Mouse (Mus musculus) heart, postnatal 14 days (tissue): Measurements from ENCODE around the gene AC140267.1. TPM values are rescaled to one million over a fixed set of nuclear protein-coding genes. Genes with fewer than 3 reads are reported as not detected.

ENCODE experiments used
- DNase-seq, 2 experiments: peaks; one replicate each; pipeline ENCODE4 v3.0.0; 2021 to 2022
- intact Hi-C: fragments of 180-260 bp; cut with DNase I; formaldehyde crosslinking; loops from one replicate; pipeline ENCODE4 v1.15.1; 2025
- total RNA-seq, 2 experiments: library from RNA; stranded (reverse); gene quantifications; 2 replicates each; pipeline ENCODE4 v1.2.3; 2021

Gene AC140267.1
- total RNA-seq, 2 experiments from 2014 or later, result 3.4 to 24.9 TPM

DNA sequence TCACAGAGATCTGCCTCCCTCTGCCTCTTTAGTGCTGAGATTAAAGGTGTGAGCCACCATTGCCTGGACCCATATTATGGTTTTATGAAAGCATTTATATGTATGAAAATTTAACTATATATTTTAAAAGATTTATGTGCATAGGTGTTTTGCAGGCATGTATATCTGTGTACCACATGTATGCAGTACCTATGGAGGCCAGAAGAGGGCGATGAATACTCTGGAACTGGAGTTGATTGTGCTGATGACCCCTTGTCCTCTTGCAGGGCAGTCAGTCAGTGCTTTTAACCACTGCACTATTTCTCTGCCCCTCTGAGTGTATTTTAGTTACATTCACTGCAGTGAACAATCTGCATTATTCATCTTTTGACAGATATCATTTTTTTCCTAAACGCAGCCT is 9.8 kb upstream of the AC140267.1 start:
- peak; percentile 54 to 75 for DNase-seq
- intact Hi-C loops, result loop anchor here (2.0 to 5.0 kb wide), 4 partner anchors 35 to 278 kb away; partner anchors contain the start of gene Tab1

DNA sequence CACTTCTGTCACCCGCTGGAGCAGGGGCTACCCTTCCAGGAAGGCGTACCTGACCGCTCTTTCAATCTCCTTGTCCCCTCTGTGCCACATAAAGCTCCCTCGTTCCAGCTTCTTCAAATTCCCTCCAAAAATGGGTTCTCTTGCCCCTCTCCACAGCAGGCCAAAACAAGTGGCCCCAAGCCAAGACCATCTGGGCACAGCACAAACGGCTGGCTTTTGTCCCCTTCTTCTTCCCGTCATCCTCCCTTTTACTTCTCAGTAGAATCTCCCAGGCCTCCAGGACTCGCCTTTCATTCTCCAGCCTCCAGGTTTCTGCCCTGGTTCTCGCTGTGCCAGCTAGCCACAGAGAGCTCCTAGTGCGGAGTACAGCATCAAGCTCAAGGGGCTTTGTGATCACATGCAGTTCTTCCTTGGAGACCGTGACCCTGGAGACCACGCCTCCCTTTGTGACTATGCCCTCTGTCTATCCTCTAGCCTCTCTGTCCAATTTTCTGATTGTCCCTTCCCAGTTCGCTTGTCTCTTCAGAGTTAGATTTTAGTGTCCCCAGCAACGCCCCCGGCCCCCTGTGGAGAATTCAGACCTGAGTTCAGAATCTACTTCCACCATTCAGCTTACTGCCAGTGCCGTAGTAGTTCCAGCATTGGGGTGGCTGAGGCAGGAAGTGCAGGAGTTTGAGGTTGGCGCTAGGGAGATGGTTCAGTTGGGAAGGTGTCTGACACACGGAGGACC is 7.4 kb upstream of the AC140267.1 start:
- intact Hi-C loops, result loop anchor here (5.0 kb wide), 2 partner anchors 96 to 281 kb away; partner anchors contain the start of gene Tab1

DNA sequence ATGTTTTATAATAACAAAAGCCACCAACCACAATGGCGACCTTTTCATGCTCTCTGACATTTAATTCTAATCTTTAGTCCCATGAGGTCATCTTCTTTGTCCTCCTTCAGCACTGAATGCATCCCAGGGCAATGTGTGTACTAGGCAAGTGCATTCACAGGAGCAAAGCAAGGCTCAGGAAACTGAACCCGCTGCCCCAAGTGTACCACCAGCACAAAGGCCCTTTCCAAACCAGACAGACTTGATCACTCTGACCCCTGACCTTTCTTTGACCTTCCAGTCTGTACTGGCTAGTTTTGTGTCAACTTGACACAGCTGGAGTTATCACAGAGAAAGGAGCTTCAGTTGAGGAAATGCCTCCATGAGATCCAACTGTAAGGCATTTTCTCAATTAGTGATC is 3.3 kb upstream of the AC140267.1 start:
- intact Hi-C loops, result no loop called here
- DNase-seq, result no peak

More for the DNA sequence above, 7.4 kb upstream of the AC140267.1 start:
- DNase-seq, result no peak

DNA sequence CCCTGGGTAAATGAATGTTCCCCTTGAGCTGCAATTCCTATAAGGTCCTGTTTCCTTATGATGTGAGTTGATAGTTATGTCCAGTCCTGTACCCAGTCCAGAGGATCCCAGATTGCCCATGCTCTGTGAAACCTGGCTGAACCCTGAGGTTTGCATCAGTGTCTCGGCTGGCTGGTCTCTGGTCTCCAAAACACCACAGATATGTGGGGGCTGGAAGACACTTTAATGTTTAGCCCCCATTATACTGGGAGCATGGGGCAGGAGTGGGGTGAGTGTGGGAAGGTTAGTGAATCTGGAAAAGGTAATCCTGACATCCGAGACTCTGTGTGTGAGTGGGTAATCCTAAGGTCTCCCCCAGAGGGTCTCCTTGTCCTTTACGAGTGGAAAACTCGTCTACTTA is 2.6 kb upstream of the AC140267.1 start:
- intact Hi-C loops, result no loop called here

DNA sequence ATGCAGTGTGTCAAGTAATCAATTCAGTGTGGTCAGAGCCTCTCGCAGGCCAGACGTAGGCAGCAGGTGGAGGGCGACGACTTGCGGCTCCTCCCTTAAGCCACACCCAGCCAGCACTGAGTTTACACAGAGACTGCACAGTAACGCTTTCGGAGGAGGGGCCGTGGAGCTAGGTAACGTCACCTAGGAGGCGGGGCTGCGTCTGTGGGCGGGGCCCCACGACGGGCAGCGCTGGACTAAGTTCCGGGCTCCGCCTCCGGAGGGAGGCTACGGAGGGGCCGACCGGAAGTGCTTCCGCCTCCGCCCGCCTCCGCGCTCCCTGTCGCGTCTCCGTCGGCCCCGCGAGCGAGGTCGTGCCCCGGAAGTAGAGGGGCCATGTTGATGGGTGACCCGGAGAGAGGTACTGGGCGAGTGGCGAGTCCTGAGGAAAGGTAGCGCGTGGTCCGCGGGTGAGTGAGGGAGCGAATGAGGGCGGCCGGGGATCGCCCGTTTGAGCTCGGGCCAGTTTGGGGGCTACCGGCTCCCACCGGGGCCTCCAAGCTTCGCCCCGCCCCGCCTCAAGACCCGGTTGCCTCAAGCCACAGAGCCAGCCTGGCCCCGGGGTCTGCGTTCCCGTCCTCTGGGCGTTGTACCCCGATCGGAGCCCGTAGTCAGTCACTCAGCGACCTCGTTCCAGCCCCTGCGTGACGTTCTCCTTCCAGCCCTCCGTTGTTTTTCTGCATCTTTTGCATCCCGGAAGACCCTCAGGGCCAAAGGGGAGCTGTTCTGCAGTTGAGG is 1.7 kb upstream of the AC140267.1 start, which contains the start of gene Mief1:
Mief1 (plus strand) TSS at position 286 of the 777 bp plus-strand sequence.
- DNase-seq, result peak; percentile 98 to 99
- intact Hi-C loops, result loop anchor here (2.0 kb wide), 1 partner anchor 21 kb away; the partner anchor contains the start of gene Atf4

More for the DNA sequence above, 2.6 kb upstream of the AC140267.1 start:
- no peak for DNase-seq

DNA sequence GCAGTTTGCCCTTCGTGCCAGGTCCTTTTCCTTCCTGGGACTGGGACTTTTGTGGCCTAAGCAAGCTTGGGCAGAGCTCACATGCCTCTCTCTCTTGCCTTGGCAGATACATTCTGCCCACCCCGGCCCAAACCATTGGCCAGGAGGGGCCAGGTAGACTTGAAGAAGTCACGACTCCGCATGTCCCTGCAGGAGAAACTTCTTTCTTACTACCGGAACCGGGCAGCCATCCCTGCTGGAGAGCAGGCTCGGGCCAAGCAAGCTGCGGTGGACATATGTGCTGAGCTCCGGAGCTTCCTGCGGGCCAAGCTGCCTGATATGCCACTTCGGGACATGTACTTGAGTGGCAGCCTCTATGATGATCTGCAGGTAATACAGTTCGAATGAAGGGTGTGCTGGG is 12.5 kb downstream of the AC140267.1 start:
- intact Hi-C loops, result no loop called here
- DNase-seq, result no peak

DNA sequence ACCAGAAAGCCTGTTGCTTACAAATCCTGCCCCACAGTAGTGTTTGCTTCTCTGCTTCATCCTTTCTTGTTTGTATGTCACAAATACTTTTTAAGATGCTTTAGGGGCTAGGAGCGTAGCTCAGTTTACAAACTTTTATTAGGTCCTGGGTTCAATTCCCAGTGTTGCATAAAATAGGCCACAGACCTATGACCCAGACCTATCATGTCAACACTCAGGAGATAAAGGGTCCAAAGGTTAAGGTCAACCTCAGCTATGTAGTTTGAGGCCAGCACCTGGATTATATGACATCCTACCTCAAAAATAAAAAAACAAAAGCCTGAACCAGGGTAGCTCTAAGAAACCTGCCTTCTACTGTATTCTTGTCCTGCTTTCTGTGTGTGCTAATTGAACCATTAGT is 13.0 kb downstream of the AC140267.1 start:
- DNase-seq, result no peak
- intact Hi-C loops, result no loop called here

DNA sequence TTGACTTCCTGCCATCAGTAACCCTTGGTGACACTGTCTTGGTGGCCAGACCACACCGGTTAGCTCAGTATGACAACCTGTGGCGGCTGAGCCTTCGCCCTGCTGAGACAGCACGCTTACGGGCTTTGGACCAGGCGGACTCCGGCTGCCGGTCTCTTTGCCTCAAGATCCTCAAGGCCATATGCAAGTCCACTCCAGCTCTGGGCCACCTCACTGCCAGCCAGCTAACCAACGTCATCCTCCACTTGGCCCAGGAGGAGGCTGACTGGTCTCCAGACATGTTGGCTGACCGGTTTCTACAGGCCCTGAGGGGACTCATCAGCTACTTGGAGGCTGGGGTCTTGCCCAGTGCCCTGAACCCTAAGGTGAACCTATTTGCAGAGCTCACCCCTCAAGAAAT is 14.0 kb downstream of the AC140267.1 start:
- no peak for DNase-seq
- intact Hi-C loops, result no loop called here

DNA sequence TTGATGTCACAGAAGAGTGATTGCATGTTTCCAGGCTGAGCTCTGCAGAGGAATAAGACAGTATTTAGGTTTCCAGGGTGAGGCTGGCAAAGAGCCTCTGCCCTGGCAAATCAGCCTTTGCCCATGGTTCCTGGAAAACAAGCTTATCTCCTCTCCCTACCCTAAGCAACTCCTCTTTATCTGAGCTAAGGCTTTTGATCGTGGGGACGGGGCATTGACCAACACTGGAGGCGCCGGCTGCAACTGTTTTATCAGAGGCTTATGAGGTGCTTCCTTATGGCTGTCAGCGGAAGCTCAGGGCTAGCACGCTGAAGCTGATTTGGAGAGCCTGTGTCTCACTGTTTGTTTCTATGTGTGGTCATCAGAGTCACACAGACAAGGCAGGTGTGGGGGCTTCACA is 15.0 kb downstream of the AC140267.1 start:
- DNase-seq, result peak in 1 of 2 experiments; percentile 9
- intact Hi-C loops, result no loop called here

DNA sequence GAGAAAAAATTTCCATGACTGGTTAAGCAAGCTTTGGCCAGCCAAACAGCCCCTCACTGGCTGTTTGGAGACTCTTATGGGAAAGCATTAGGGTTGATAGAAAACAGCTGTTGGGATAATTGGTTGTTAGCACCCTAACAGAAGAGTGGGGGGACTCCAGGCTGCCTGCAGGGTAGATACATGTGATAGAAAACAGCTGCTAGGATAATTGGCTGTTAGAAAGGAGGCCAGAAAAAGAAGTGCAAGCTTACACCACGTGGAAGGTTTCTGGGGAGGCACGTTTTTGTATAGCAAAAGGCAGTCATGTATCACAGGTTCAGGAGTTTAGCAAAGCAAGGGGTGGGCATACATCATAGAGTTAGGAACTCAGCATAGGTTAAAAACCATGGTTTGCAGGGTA is 17.9 kb downstream of the AC140267.1 start:
- peak in 1 of 2 experiments; percentile 7 for DNase-seq
- intact Hi-C loops, result no loop called here

DNA sequence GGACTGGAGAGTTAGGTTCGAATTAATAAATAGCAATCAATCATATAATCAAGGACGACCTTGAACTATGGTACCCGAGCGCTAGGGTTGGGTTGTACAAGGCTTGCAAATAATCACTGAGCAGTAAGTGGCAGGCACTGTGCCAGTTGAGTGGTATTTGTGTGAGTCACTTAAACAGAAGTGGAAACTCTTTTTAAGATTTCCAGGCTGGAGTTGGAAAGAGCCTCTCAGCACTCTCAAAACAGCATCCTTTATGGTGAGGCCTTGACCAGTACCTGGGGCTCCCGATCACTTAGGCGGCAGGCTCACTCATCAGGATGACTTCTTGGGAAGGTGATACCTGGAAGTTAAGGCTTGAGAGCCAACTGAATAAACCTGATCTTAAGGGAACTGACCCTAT is 18.6 kb downstream of the AC140267.1 start:
- intact Hi-C loops, result loop anchor here (2.0 kb wide), 1 partner anchor 19 kb away; the partner anchor contains the start of genes AC140267.1 and Mief1
- peak; percentile 35 to 49 for DNase-seq

DNA sequence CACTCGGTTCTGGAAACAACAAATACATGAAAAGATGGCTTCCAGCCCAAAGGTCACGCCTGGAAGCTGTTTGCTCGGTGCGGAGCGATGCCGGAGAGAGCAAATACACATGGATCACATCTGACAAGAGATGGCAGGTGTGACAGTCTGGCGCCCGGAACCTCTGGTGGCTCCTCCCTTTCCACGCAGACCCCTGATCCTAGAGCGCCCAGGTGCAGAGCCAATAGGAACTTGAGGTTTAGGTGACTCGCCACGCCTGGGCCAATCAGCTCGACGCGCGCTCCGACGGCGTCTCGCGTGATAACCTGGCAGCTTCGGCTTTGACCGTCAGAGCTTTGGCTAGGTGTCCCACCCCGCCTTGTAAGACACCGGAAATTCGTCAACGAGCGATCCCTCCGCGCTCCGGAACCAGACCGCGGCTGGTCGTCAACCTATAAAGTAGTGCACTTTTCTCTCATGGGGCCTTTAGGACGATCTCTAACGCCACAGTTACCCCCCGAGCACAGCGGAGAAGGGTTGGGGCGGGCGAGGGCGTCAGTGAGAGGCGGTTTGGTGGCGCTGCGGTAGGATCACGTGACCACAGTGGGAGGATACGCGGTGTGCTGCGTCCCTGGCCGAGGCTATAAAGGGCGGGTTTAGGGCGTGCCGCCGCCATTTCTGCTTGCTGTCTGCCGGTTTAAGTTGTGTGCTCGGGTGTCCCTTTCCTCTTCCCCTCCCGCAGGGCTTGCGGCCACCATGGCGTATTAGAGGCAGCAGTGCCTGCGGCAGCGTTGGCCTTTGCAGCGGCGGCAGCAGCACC is 19.4 kb downstream of the AC140267.1 start, which contains the start of gene Atf4:
Atf4 (plus strand) TSS at position 338 of the 799 bp plus-strand sequence.
- intact Hi-C loops, result loop anchor here (2.0 kb wide), 1 partner anchor 20 kb away; the partner anchor contains the start of genes AC140267.1 and Mief1
- peak; percentile 96 to 98 for DNase-seq

DNA sequence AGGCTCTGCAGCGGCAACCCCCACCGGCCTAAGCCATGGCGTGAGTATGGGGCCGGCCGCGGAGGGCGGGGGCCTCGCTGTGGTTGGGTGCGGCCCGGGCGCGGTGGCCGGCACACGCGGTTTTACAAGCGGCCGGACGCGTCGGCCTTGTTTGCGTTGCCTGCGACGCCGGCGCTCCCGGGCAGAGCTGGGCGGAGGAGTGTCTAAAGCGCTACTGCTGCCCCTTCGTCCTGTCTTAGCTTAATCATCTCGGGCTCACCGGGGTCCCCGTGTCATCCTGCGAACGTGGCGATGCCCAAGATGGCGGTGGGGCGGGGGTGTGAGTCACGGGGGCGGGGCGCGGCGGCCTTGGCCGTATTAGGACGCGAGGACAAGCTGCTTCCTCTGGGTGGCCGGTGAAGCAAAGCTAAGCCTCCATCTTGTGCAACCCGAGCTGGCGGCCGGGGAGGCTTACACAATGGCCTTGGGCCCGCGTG is 20.0 kb downstream of the AC140267.1 start:
- intact Hi-C loops, result loop anchor here (2.0 kb wide), 1 partner anchor 21 kb away; the partner anchor contains the start of genes AC140267.1 and Mief1
- DNase-seq, result peak; percentile 86 to 87

DNA sequence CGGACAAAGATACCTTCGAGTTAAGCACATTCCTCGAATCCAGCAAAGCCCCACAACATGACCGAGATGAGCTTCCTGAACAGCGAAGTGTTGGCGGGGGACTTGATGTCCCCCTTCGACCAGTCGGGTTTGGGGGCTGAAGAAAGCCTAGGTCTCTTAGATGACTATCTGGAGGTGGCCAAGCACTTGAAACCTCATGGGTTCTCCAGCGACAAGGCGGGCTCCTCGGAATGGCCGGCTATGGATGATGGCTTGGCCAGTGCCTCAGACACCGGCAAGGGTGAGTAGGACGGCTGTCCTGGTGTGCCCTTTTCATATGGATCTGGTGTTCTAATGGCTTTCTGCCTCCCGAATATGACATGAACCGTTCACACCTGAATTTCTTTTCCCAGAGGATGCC is 20.6 kb downstream of the AC140267.1 start:
- intact Hi-C loops, result no loop called here
- DNase-seq, result no peak

DNA sequence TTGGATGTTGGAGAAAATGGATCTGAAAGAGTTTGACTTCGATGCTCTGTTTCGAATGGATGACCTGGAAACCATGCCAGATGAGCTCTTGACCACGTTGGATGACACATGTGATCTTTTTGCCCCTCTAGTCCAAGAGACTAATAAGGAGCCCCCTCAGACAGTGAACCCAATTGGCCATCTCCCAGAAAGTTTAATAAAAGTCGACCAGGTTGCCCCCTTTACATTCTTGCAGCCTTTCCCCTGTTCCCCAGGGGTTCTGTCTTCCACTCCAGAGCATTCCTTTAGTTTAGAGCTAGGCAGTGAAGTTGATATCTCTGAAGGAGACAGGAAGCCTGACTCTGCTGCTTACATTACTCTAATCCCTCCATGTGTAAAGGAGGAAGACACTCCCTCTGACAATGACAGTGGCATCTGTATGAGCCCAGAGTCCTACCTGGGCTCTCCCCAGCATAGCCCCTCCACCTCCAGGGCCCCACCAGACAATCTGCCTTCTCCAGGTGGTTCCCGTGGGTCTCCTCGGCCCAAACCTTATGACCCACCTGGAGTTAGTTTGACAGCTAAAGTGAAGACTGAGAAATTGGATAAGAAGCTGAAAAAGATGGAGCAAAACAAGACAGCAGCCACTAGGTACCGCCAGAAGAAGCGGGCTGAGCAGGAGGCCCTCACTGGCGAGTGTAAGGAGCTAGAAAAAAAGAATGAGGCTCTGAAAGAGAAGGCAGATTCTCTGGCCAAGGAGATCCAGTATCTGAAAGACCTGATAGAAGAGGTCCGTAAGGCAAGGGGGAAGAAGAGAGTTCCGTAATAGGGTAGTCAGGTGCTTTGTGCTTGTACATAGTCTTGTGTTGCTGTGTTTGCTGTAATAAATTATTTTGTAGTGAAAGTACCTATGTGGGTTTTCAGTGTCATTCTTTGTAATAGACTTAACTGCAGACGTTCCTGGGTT is 21.3 kb downstream of the AC140267.1 start:
- intact Hi-C loops, result no loop called here
- DNase-seq, result no peak

DNA sequence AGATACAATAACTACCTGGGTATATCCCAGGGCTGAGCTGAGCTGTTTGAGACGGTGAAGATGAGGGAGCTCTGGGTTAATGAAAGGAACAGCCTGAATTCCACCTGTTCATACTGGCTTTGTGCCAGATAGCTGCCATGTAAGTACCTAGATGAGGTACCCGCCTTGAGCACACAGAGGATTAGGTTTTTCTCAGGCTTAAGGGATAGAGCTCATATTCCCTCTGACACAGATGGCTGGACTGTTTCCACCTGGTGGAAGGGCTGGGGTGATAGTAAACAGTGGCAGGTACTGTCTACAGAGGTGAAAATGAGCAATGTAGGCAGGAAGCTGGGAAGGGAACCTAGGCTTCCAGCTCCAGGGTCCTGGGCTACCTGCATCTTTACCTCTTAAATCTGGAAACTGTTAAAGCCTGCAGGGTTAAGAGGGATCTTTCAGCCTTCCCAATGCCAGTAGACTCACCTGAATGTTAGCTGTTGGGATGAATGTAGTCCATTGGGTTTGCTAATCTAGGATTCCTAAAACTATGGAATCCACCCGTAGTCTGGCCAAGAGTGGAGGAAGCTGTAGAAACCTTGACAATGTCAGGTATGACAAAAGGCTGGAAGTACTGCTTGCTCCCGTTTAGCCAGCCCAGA is 22.1 kb downstream of the AC140267.1 start:
- peak in 1 of 2 experiments; percentile 29 for DNase-seq
- intact Hi-C loops, result no loop called here

DNA sequence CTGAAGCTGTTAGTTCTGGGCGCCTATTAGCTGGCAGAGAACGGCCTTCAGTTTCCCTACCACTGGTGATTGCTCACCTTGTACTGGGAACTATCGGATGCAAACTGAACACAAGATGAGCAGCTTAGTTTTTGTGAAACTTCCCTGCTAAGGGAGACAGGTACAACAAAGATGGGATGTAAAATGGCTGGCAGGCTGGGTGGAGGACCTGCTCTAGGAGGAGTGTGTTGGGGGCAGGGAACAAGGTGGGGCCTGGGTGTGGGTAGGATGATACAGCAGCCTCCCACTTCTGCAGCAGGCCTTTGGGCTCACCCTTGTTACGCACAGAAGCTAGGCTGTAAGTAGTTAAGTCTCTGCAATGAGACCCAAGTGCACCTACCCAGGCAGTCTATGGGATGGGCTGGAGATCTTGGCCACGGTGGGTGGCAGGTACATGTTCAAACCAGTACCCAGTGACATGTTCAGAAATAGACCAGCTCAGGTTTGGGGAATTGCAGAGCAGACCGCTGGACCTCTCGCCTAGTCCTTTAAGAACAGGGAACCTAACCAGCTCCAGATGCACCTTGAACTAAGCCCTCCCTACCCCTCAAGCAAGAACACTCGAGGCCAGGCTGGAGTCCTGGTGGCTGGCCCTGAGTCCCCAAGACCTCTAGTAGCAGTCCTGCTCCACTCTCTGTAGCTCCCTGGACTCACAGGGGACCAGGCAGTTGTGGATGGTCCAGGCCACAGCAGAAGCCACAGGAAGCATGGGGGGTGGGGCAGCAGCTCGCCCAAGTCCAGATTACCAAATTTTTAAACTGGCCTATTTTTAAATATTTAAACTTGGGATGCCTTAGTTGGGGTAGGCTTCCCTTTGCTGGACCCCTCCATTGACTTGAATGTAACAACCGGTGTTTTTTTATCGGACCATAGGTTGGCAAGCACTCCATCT is 22.9 kb downstream of the AC140267.1 start:
- DNase-seq, result peak; percentile 26 to 28
- intact Hi-C loops, result no loop called here
